Mouse (Mus musculus) adrenal gland, adult 18-20 months (tissue): Measurements from ENCODE around the gene Cdkn1c. TPM values are rescaled to one million over a fixed set of nuclear protein-coding genes. Genes with fewer than 3 reads are reported as not detected.

Experiments
- DNase-seq, 2 experiments: peaks; one replicate each; pipeline ENCODE4 v3.0.0; 2021 to 2022; ENCODE audit warnings: low spot score in 2 of 2
- long read RNA-seq, 2 experiments: library from polyadenylated mRNA; stranded (forward); transcript quantifications; one replicate each; pipeline ENCODE4 v2.0.0; 2021
- total RNA-seq, 2 experiments: library from RNA; stranded (reverse); gene quantifications; 1 replicate in 1 of 2; 2 replicates in 1 of 2; pipeline ENCODE4 v1.2.3; 2021

Cdkn1c gene
- total RNA-seq, result 100 to 1,000 TPM; 153 to 767 TPM
- long read RNA-seq, experiment 1, transcript Cdkn1c-202 (4 exons, 1,888 nt), result minor isoform, 8 of 200 reads
- long read RNA-seq, experiment 1, transcript Cdkn1c-201 (4 exons, 1,901 nt), result major isoform, 56 of 200 reads
- long read RNA-seq, experiment 1, partial matches to known transcripts, result 1 of 200 reads
- long read RNA-seq, experiment 1, other reads (novel, unspliced or antisense), result 132 of 200 reads
- long read RNA-seq, experiment 2, transcript Cdkn1c-202 (4 exons, 1,888 nt), result minor isoform, 214 of 4,173 reads
- long read RNA-seq, experiment 2, transcript Cdkn1c-201 (4 exons, 1,901 nt), result major isoform, 1,297 of 4,173 reads
- long read RNA-seq, experiment 2, transcript Cdkn1c-204 (2 exons, 500 nt), result minor isoform, 12 of 4,173 reads
- long read RNA-seq, experiment 2, transcript Cdkn1c-205 (3 exons, 667 nt), result minor isoform, 46 of 4,173 reads
- long read RNA-seq, experiment 2, partial matches to known transcripts, result 82 of 4,173 reads
- long read RNA-seq, experiment 2, other reads (novel, unspliced or antisense), result 2,521 of 4,173 reads

GRCm38 (mm10) chr7:143460874-143461273 is at the start of gene Cdkn1c:
Cdkn1c (minus strand) TSS chr7:143461050.
- DNase-seq, result peak; percentile 77 to 80

GRCm38 (mm10) chr7:143509566-143509965 is 48.7 kb upstream of the Cdkn1c start:
- DNase-seq, result no peak

GRCm38 (mm10) chr7:143506675-143507074 is 45.8 kb upstream of the Cdkn1c start:
- DNase-seq, result peak; percentile 44 to 49

GRCm38 (mm10) chr7:143506271-143506670 is 45.4 kb upstream of the Cdkn1c start:
- DNase-seq, result no peak

GRCm38 (mm10) chr7:143505823-143506222 is 45.0 kb upstream of the Cdkn1c start:
- DNase-seq, result peak; percentile 78 to 82

- no peak for DNase-seq
These were observed 44.6 kb upstream of the Cdkn1c start for GRCm38 (mm10) chr7:143505411-143505810.

- no peak for DNase-seq
These were observed 43.1 kb upstream of the Cdkn1c start for GRCm38 (mm10) chr7:143503926-143504325.

GRCm38 (mm10) chr7:143502418-143503200 is 41.8 kb upstream of the Cdkn1c start, which contains the start of gene Phlda2:
Phlda2 (minus strand) TSS chr7:143503150.
- peak; percentile 26 to 33 for DNase-seq

GRCm38 (mm10) chr7:143501643-143502417 is 41.0 kb upstream of the Cdkn1c start:
- DNase-seq, result peak; percentile 48 to 49

- DNase-seq, result no peak
These were observed 40.1 kb upstream of the Cdkn1c start for GRCm38 (mm10) chr7:143500912-143501311.

GRCm38 (mm10) chr7:143498584-143498983 is 37.7 kb upstream of the Cdkn1c start:
- no peak for DNase-seq

- DNase-seq, result no peak
These were observed 34.5 kb upstream of the Cdkn1c start for GRCm38 (mm10) chr7:143495104-143495961.

GRCm38 (mm10) chr7:143493616-143494126 is 32.8 kb upstream of the Cdkn1c start:
- no peak for DNase-seq

- DNase-seq, result no peak
These were observed 28.9 kb upstream of the Cdkn1c start for GRCm38 (mm10) chr7:143489735-143490134.

- DNase-seq, result no peak
These were observed 21.7 kb upstream of the Cdkn1c start for GRCm38 (mm10) chr7:143482541-143482940.

- DNase-seq, result no peak
These were observed 21.0 kb upstream of the Cdkn1c start for GRCm38 (mm10) chr7:143481806-143482387.

GRCm38 (mm10) chr7:143480498-143480897 is 19.6 kb upstream of the Cdkn1c start:
- peak; percentile 70 to 82 for DNase-seq

GRCm38 (mm10) chr7:143477800-143478199 is 16.9 kb upstream of the Cdkn1c start:
- no peak for DNase-seq

- no peak for DNase-seq
These were observed 16.0 kb upstream of the Cdkn1c start for GRCm38 (mm10) chr7:143476702-143477335.
